Mouse (Mus musculus) thymus, adult 2 months (tissue): ENCODE results near the gene Smndc1. TPM values are rescaled to one million over a fixed set of nuclear protein-coding genes. Genes with fewer than 3 reads are reported as not detected.

Experiments used
- DNase-seq: peaks from one replicate; pipeline ENCODE4 v3.0.0; 2021
- H3K27ac ChIP-seq: fragments of 200-500 bp; 2 replicates; pipeline ENCODE4 v1.5.1; 2012; ENCODE audit warnings: low read length, control low read depth; ENCODE audit not compliant: control insufficient read depth, insufficient read depth
- H3K27me3 ChIP-seq: fragments of 200-500 bp; 2 replicates; pipeline ENCODE4 v1.6.1; 2012; ENCODE audit warnings: mild to moderate bottlenecking, low read length, moderate library complexity, mixed read lengths; ENCODE audit not compliant: control insufficient read depth, insufficient read depth
- H3K36me3 ChIP-seq: fragments of 200-500 bp; 2 replicates; pipeline ENCODE4 v1.6.1; 2012; ENCODE audit warnings: mild to moderate bottlenecking, low read length, moderate library complexity; ENCODE audit not compliant: control insufficient read depth, insufficient read depth
- H3K4me1 ChIP-seq: fragments of 200-500 bp; replicated peaks from 2 replicates; pipeline ENCODE4 v1.6.1; 2012; ENCODE audit warnings: low read length; ENCODE audit not compliant: control insufficient read depth, insufficient read depth
- H3K4me3 ChIP-seq: fragments of 200-500 bp; 2 replicates; pipeline ENCODE4 v1.5.1; 2012; ENCODE audit warnings: mild to moderate bottlenecking, low read length, control low read depth, moderate library complexity; ENCODE audit not compliant: control insufficient read depth, insufficient read depth
- CTCF ChIP-seq: fragments of 200-500 bp; IDR thresholded peaks from 2 replicates; pipeline ENCODE4 v1.5.1; 2012; ENCODE audit warnings: mild to moderate bottlenecking, control low read depth, low read length, moderate library complexity, borderline replicate concordance; ENCODE audit not compliant: control insufficient read depth, poor library complexity, insufficient read depth; ENCODE audit errors: extremely low read depth
- POLR2A ChIP-seq: fragments of 200-500 bp; IDR thresholded peaks from 2 replicates; pipeline ENCODE4 v1.6.1; 2012; ENCODE audit warnings: mild to moderate bottlenecking, low read length, control low read depth, moderate library complexity; ENCODE audit not compliant: control insufficient read depth, poor library complexity, insufficient read depth; ENCODE audit errors: extremely low read depth
- WGBS: fragments of 180-500 bp; shearing (Covaris S2); methylation state at CpG from one replicate; pipeline ENCODE4 v1.1.7; 2018; 5-methylcytosine and 5-hydroxymethylcytosine counted together
- polyA plus RNA-seq: library from polyadenylated mRNA; depleted of rRNA; stranded (reverse); fragments of >200 nt; gene quantifications from 2 replicates; pipeline ENCODE4 v1.2.3, GENCODE M21; 2012

The Smndc1 gene
- polyA plus RNA-seq, 1 experiment = 6.8 TPM

DNA sequence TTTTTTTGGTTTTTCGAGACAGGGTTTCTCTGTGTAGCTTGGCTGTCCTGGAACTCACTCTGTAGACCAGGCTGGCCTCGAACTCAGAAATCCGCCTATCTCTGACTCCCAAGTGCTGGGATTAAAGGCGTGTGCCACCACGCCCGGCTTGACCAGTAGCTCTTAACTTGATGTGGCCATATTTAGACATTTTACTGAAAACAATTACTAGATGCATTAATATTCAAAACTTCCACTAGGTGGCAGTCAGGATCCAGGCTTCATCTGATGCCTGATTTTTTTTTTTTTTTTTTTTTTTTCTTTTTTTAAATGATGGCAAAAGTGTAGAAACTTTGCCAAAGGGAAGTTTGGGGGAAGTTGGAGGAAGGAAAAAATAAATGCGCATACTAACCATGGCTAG lies 4.2 kb upstream of the Smndc1 start:
- no peaks in the 10 kb centered on the region for H3K27me3 ChIP-seq
- H3K36me3 ChIP-seq = no peaks in the 10 kb centered on the region
- no peak for TF ChIP-seq CTCF
- no peak for TF ChIP-seq POLR2A
- H3K4me1 ChIP-seq = peaks cover 2% of the 10 kb centered on the region; the same call in 1 of the 2 replicates
- no peak overlapping the region for H3K4me3 ChIP-seq
- no peak overlapping the region for H3K27ac ChIP-seq
- WGBS = 15% methylated on average over 7 of the region's 7 CpGs
- peak; percentile 19 for DNase-seq

DNA sequence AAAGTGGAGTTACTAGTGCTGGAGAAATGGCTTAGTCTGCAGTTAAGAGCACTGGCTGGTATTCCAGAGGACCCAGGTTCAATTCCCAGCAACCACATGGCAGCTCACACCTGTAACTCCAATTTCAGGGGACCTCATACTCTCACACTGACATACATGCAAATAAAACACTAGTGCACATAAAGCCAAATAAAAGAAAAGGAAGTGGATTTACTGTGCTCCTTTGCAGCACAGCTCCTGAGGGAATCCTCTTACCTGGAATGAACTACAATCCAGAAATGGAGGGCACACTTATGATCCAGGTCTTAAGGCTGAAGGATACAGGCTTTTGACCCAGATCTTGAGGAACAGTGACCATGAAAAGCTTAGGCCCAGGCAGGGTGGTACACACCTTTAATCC lies 3.3 kb upstream of the Smndc1 start:
- Histone ChIP-seq H3K4me1 (peaks cover 2% of the 10 kb centered on the region; the same call in 1 of the 2 replicates), H3K27ac (no peak overlapping the region), H3K4me3 (no peak overlapping the region), H3K27me3 (no peaks in the 10 kb centered on the region), H3K36me3 (peaks cover 4% of the 10 kb centered on the region)
- DNase-seq = no peak
- no peak for TF ChIP-seq POLR2A
- no peak for TF ChIP-seq CTCF

DNA sequence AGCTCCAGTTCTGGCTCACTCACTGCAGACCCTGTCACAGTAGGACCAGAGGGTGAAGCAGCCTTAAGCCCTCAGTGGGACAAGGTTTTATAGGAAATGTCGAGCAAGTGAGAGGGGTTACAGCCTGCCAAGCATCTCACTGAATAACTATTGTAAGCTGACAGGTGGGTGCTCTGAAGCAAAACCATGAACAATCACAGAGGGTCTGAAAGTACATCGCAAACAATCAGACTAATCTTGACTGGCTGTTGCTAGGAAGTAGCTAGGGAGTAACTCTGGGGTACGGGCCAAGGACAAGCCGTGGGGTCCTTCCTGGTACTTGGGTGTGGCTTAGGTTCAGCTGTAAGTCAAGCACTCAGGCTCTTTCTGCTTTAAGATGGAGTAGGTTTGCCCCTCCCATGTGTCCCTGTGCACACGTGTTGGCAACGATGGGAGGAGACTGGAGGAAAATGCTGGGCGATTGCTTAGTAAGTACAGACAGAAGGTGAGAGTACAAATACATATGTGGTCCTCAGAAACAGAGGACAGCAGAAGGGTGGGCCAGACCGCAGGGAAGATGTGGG lies 2.5 kb upstream of the Smndc1 start:
- WGBS = 83% methylated on average over 8 of the region's 8 CpGs
- TF ChIP-seq CTCF (no peak), POLR2A (no peak)
- Histone ChIP-seq H3K4me3 (no peak overlapping the region), H3K27ac (no peak overlapping the region), H3K36me3 (peaks cover 11% of the 10 kb centered on the region), H3K4me1 (peaks cover 2% of the 10 kb centered on the region; the same call in 1 of the 2 replicates), H3K27me3 (no peaks in the 10 kb centered on the region)
- DNase-seq = no peak

- Histone ChIP-seq H3K27ac (no peak overlapping the region), H3K4me3 (no peak overlapping the region), H3K36me3 (peaks cover 22% of the 10 kb centered on the region)
These were observed 1.4 kb upstream of the Smndc1 start for GRCm38 (mm10) chr19:53391787-53392186.

GRCm38 (mm10) chr19:53391386-53391785 lies 1.0 kb upstream of the Smndc1 start:
- 51% methylated on average over 8 of the region's 8 CpGs for WGBS
- Histone ChIP-seq H3K36me3 (peaks cover 22% of the 10 kb centered on the region), H3K4me1 (peaks cover 2% of the 10 kb centered on the region; the same call in 1 of the 2 replicates), H3K27me3 (no peaks in the 10 kb centered on the region), H3K4me3 (no peak overlapping the region), H3K27ac (no peak overlapping the region)
- TF ChIP-seq POLR2A (no peak), CTCF (no peak)
- no peak for DNase-seq

More at GRCm38 (mm10) chr19:53391787-53392186, 1.4 kb upstream of the Smndc1 start:
- TF ChIP-seq POLR2A = no peak
- TF ChIP-seq CTCF = no peak
- no peak for DNase-seq
- H3K4me1 ChIP-seq = peaks cover 2% of the 10 kb centered on the region; the same call in 1 of the 2 replicates
- H3K27me3 ChIP-seq = no peaks in the 10 kb centered on the region
- 95% methylated on average over 5 of the region's 5 CpGs for WGBS

DNA sequence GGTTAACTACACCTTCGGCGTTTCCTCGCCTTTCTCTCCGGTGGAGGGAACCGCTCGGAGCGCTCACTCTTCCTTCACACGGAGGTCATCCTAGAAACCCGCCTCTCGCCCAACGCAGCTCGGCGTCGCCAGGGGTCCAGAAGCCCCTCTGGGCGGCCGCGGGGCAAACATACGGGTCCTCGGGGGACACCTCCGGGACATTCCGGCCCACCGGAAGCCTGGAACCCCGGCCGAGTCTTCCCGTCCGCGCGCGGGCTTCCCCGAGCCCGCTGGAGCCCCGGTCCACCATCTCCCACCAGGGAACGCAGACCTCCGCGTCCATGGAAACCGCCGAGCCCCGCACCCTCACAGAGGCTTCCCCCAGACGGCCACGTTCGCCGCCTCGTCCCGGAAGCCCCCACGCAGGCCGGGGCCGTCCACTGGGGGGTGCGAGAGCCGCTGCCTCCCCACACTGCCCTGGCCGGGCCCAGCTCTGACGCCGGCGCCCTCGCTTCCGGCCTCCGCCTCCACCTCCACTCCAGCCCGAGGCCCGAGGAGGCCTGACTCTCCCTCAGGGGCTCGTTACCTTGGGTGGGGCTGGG lies 437 bp downstream of the Smndc1 start:
- no peak for DNase-seq
- TF ChIP-seq CTCF (no peak), POLR2A (no peak; the same call in 1 of the 2 replicates)
- H3K27me3 ChIP-seq = no peaks in the 10 kb centered on the region
- WGBS = under 1% methylated on average over 59 of the region's 59 CpGs
- H3K27ac ChIP-seq = peak overlapping the region; percentile 38
- peaks cover 27% of the 10 kb centered on the region for H3K36me3 ChIP-seq
- H3K4me3 ChIP-seq = peak overlapping the region; percentile 90
- peaks cover 2% of the 10 kb centered on the region; the same call in 1 of the 2 replicates for H3K4me1 ChIP-seq

DNA sequence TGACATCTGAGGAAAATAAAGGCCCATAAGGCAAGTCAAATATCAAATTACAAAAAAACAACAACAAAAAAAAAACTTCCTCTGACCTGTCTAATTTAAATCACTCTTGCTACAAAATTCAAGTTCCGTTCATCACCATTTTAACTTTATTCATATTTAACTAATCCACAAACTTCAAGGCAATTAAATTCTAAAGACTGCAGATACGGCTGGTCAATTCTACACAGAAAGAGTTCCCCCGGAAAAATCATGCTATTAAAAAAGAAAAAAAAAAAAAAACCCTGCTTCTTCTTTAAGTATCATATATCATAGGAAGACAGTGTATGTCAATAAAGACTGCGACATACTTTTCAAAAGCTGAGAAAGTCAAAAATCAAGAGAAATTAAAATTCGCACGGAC lies 961 bp downstream of the Smndc1 start:
- Histone ChIP-seq H3K27me3 (no peaks in the 10 kb centered on the region), H3K4me1 (peaks cover 2% of the 10 kb centered on the region; the same call in 1 of the 2 replicates), H3K4me3 (peak overlapping the region; percentile 90), H3K27ac (peak overlapping the region; percentile 38; the same call in 1 of the 2 replicates), H3K36me3 (peaks cover 32% of the 10 kb centered on the region)
- 10% methylated on average over 6 of the region's 6 CpGs for WGBS
- no peak for TF ChIP-seq POLR2A
- no peak for TF ChIP-seq CTCF
- no peak for DNase-seq

GRCm38 (mm10) chr19:53383336-53383735 lies 7.0 kb downstream of the Smndc1 start:
- Histone ChIP-seq H3K4me1 (no peaks in the 10 kb centered on the region), H3K27me3 (no peaks in the 10 kb centered on the region), H3K4me3 (no peak overlapping the region), H3K27ac (no peak overlapping the region), H3K36me3 (peaks cover 81% of the 10 kb centered on the region)
- TF ChIP-seq CTCF = no peak
- no peak for TF ChIP-seq POLR2A
- no peak for DNase-seq
- WGBS = 98% methylated on average over 15 of the region's 15 CpGs
